Comparison of ENCODE assay signal across 45 mouse cellular contexts in genomic region chr17:8611916-8612315, GRCm38 (mm10). TPM values are rescaled to one million over a fixed set of nuclear protein-coding genes. Genes with fewer than 3 reads are reported as not detected.
"Had no signal": no experiment of that assay in that cellular context is flagged by ENCODE, and none has a peak within 500 bp of the region (broad histone marks: within the 10 kb centered on the region; RNA-seq: fewer than 3 reads in every experiment).

No protein-coding gene starts in this region.

- H3K27me3 ChIP-seq: limb, embryonic 15.5 days; liver, embryonic 13.5 days; liver, embryonic 15.5 days; lung, embryonic 15.5 days; midbrain, embryonic 12.5 days; midbrain, embryonic 13.5 days; midbrain, embryonic 15.5 days; neural tube, embryonic 12.5 days; neural tube, embryonic 13.5 days had no signal

- H3K9ac ChIP-seq: limb, embryonic 12.5 days; limb, embryonic 13.5 days; limb, embryonic 15.5 days; liver, embryonic 12.5 days; liver, embryonic 13.5 days; liver, embryonic 14.5 days; liver, embryonic 15.5 days; liver, postnatal 0 days; lung, embryonic 14.5 days; lung, embryonic 15.5 days; midbrain, embryonic 12.5 days; midbrain, embryonic 13.5 days; midbrain, embryonic 15.5 days; neural tube, embryonic 12.5 days; neural tube, embryonic 13.5 days had no signal

- H3K27ac ChIP-seq: limb, embryonic 10.5 days; limb, embryonic 12.5 days; limb, embryonic 13.5 days; limb, embryonic 15.5 days; liver, embryonic 12.5 days; liver, embryonic 13.5 days; liver, embryonic 14.5 days; liver, embryonic 15.5 days; lung, embryonic 15.5 days; macrophage; midbrain, embryonic 12.5 days; midbrain, embryonic 13.5 days; midbrain, embryonic 15.5 days; neural tube, embryonic 12.5 days; neural tube, embryonic 13.5 days had no signal

- ATAC-seq: liver, embryonic 12.5 days; liver, postnatal 0 days; lung, postnatal 0 days; midbrain, embryonic 13.5 days; midbrain, embryonic 15.5 days; midbrain, embryonic 16.5 days had no signal

- DNase-seq: left cerebral cortex, postnatal 4 days; liver; liver, embryonic 13.5 days; liver, postnatal 0 days; lung, adult 18-20 months; lung, adult 2 months; lung, embryonic 14.5 days; lung, postnatal 10 days; lung, postnatal 14 days; lung, postnatal 36 days; lung, postnatal 4 days; midbrain, embryonic 14.5 days had no signal

- H3K4me3 ChIP-seq: limb, embryonic 10.5 days; limb, embryonic 12.5 days; limb, embryonic 13.5 days; limb, embryonic 15.5 days; liver, embryonic 12.5 days; liver, embryonic 13.5 days; liver, embryonic 15.5 days; lung, embryonic 15.5 days; megakaryocyte, embryonic 14.5 days; midbrain, embryonic 12.5 days; midbrain, embryonic 13.5 days; midbrain, embryonic 15.5 days; myocyte; neural tube, embryonic 12.5 days; neural tube, embryonic 13.5 days had no signal

- H3K4me1 ChIP-seq: limb, embryonic 10.5 days; limb, embryonic 12.5 days; limb, embryonic 13.5 days; limb, embryonic 15.5 days; liver, embryonic 12.5 days; liver, embryonic 13.5 days; liver, embryonic 15.5 days; lung, embryonic 15.5 days; megakaryocyte, embryonic 14.5 days; midbrain, embryonic 12.5 days; midbrain, embryonic 13.5 days; midbrain, embryonic 15.5 days; neural tube, embryonic 12.5 days; neural tube, embryonic 13.5 days had no signal

- H3K4me2 ChIP-seq: limb, embryonic 12.5 days; limb, embryonic 13.5 days; limb, embryonic 15.5 days; liver, embryonic 11.5 days; liver, embryonic 12.5 days; liver, embryonic 13.5 days; liver, embryonic 15.5 days; lung, embryonic 14.5 days; lung, embryonic 15.5 days; midbrain, embryonic 12.5 days; midbrain, embryonic 13.5 days; midbrain, embryonic 15.5 days; neural tube, embryonic 12.5 days; neural tube, embryonic 13.5 days had no signal

- H3K9me3 ChIP-seq: limb, embryonic 10.5 days; limb, embryonic 12.5 days; limb, embryonic 13.5 days; limb, embryonic 15.5 days; liver, embryonic 12.5 days; liver, embryonic 13.5 days; liver, embryonic 15.5 days; lung, embryonic 15.5 days; midbrain, embryonic 12.5 days; midbrain, embryonic 13.5 days; midbrain, embryonic 15.5 days; neural tube, embryonic 12.5 days; neural tube, embryonic 13.5 days had no signal

- H3K36me3 ChIP-seq: limb, embryonic 10.5 days; limb, embryonic 12.5 days; limb, embryonic 13.5 days; limb, embryonic 15.5 days; liver, embryonic 12.5 days; liver, embryonic 13.5 days; liver, embryonic 15.5 days; lung, embryonic 15.5 days; midbrain, embryonic 12.5 days; midbrain, embryonic 13.5 days; midbrain, embryonic 15.5 days; neural tube, embryonic 12.5 days; neural tube, embryonic 13.5 days had no signal

RNA-seq across cellular contexts. Expression of gene Gm17087, which starts 45.2 kb away (rescaled TPM):
- total RNA-seq: left cerebral cortex, postnatal 10 days; left cerebral cortex, postnatal 14 days; left cerebral cortex, postnatal 25 days; left cerebral cortex, postnatal 36 days; left cerebral cortex, postnatal 4 days; liver, adult 2 months; megakaryocyte progenitor cell, adult 5-6 weeks; megakaryocyte-erythroid progenitor cell, adult 5-6 weeks; midbrain, postnatal 0 days; monocyte, adult 5-6 weeks had no signal
- polyA plus RNA-seq: limb, embryonic 10.5 days; limb, embryonic 11.5 days; limb, embryonic 12.5 days; limb, embryonic 13.5 days; limb, embryonic 14.5 days; limb, embryonic 15.5 days; liver, adult 2 months; liver, embryonic 11.5 days; liver, embryonic 12.5 days; liver, embryonic 13.5 days; liver, embryonic 14.5 days; liver, embryonic 15.5 days; liver, embryonic 16.5 days; liver, postnatal 0 days; lung, adult 2 months; lung, embryonic 14.5 days; lung, embryonic 15.5 days; lung, embryonic 16.5 days; lung, postnatal 0 days; macrophage; midbrain, embryonic 12.5 days; midbrain, embryonic 13.5 days; midbrain, embryonic 14.5 days; midbrain, embryonic 15.5 days; midbrain, embryonic 16.5 days; midbrain, postnatal 0 days; myocyte; neural tube, embryonic 11.5 days; neural tube, embryonic 12.5 days; neural tube, embryonic 13.5 days had no signal
